Mouse (Mus musculus) urinary bladder, postnatal 4 days (tissue): ENCODE measurements around the gene Izumo1.
A peak's percentile ranks its signal among the peaks of the same experiment; 100 is the strongest.
"Not testable (repeated sequence)": the region's sequence is repeated elsewhere in the genome, so short reads cannot be mapped to it uniquely, and the experiment has no call there.

ENCODE experiments used
- DNase-seq, 2 experiments: peaks; one replicate each; pipeline ENCODE4 v3.0.0; 2021 to 2022; ENCODE audit warnings: low spot score in 2 of 2

Gene Izumo1

GRCm38 (mm10) chr7:45642503-45643255 lies 21.1 kb downstream of the Izumo1 start:
- DNase-seq = no peak

GRCm38 (mm10) chr7:45643441-45644178 lies 22.0 kb downstream of the Izumo1 start:
- peak; percentile 94 to 97 for DNase-seq

GRCm38 (mm10) chr7:45644183-45644582 lies 22.6 kb downstream of the Izumo1 start:
- DNase-seq = no peak

GRCm38 (mm10) chr7:45644872-45645590 lies 23.4 kb downstream of the Izumo1 start:
- DNase-seq = no peak

GRCm38 (mm10) chr7:45645591-45645971 lies 24.0 kb downstream of the Izumo1 start:
- DNase-seq = no peak

- DNase-seq = no peak
Measured at GRCm38 (mm10) chr7:45646671-45647070, 25.1 kb downstream of the Izumo1 start.

GRCm38 (mm10) chr7:45649351-45649750 lies 27.7 kb downstream of the Izumo1 start:
- no peak for DNase-seq

- not testable (repeated sequence) for DNase-seq
Measured at GRCm38 (mm10) chr7:45650484-45650883, 28.9 kb downstream of the Izumo1 start.

GRCm38 (mm10) chr7:45654424-45655047 lies 32.9 kb downstream of the Izumo1 start:
- DNase-seq = no peak

- no peak for DNase-seq
Measured at GRCm38 (mm10) chr7:45660746-45661478, 39.3 kb downstream of the Izumo1 start.

GRCm38 (mm10) chr7:45661702-45662101 lies 40.1 kb downstream of the Izumo1 start:
- not testable (repeated sequence) for DNase-seq

GRCm38 (mm10) chr7:45665303-45666138 lies 43.9 kb downstream of the Izumo1 start:
- no peak for DNase-seq

GRCm38 (mm10) chr7:45666161-45666560 lies 44.5 kb downstream of the Izumo1 start, which contains the start of gene Fut2:
TSS of gene Fut2 (minus strand) at chr7:45666394.
- DNase-seq = no peak

GRCm38 (mm10) chr7:45667761-45668160 lies 46.1 kb downstream of the Izumo1 start:
- DNase-seq = no peak

GRCm38 (mm10) chr7:45668921-45669320 lies 47.3 kb downstream of the Izumo1 start:
- DNase-seq = no peak

- DNase-seq = no peak
Measured at GRCm38 (mm10) chr7:45677627-45678295, 56.1 kb downstream of the Izumo1 start.
